Mouse (Mus musculus) MEL (cell line): ENCODE results near the gene Maco1.

Experiments
- CTCF ChIP-seq, 3 experiments: IDR thresholded peaks in 2 of 3; conservative IDR thresholded peaks in 1 of 3; 2 replicates each; pipeline ENCODE4 v1.5.1; 2011 to 2012; ENCODE audit warnings: low read length in 3 of 3, low read depth in 2 of 3, mild to moderate bottlenecking in 2 of 3, improper control_type of control experiment in 1 of 3, inconsistent platforms in 1 of 3, mixed read lengths in 1 of 3, moderate library complexity in 1 of 3; ENCODE audit not compliant: control insufficient read depth in 1 of 3, insufficient read depth in 1 of 3, poor library complexity in 1 of 3, severe bottlenecking in 1 of 3
- ELF1 ChIP-seq: IDR thresholded peaks from 2 replicates; pipeline ENCODE4 v1.6.1; 2014; ENCODE audit warnings: low read depth, mild to moderate bottlenecking, inconsistent platforms, low read length, improper control_type of control experiment, moderate library complexity
- EP300 ChIP-seq, 2 experiments: IDR thresholded peaks; 2 replicates each; pipeline ENCODE4 v1.6.1; 2011; ENCODE audit warnings: improper control_type of control experiment in 2 of 2, low read length in 2 of 2, low read depth in 1 of 2, mild to moderate bottlenecking in 1 of 2
- MAX ChIP-seq: IDR thresholded peaks from 2 replicates; pipeline ENCODE4 v1.6.1; 2011; ENCODE audit warnings: low read length, improper control_type of control experiment
- MEF2A ChIP-seq: IDR thresholded peaks from 2 replicates; pipeline ENCODE4 v1.6.1; 2014; ENCODE audit warnings: low read depth, mild to moderate bottlenecking, inconsistent platforms, low read length, improper control_type of control experiment; ENCODE audit not compliant: poor library complexity, insufficient replicate concordance, severe bottlenecking; ENCODE audit errors: extremely low read depth
- MYB ChIP-seq: IDR thresholded peaks from 2 replicates; pipeline ENCODE4 v1.6.1; 2011; ENCODE audit warnings: mild to moderate bottlenecking, low read depth, low read length, improper control_type of control experiment
- POLR2A ChIP-seq, 2 experiments: IDR thresholded peaks; 2 replicates each; pipeline ENCODE4 v1.6.1; 2011 to 2012; ENCODE audit warnings: low read length in 2 of 2, mild to moderate bottlenecking in 2 of 2, control low read depth in 1 of 2, improper control_type of control experiment in 1 of 2, low read depth in 1 of 2, moderate library complexity in 1 of 2; ENCODE audit not compliant: control insufficient read depth in 1 of 2, insufficient read depth in 1 of 2, poor library complexity in 1 of 2
- TBP ChIP-seq: IDR thresholded peaks from 2 replicates; pipeline ENCODE4 v1.8.0; 2011; ENCODE audit warnings: low read depth, low read length, improper control_type of control experiment
- ZC3H11A ChIP-seq: IDR thresholded peaks from 2 replicates; pipeline ENCODE4 v1.6.1; 2012; ENCODE audit warnings: low read depth, mild to moderate bottlenecking, inconsistent platforms, low read length, improper control_type of control experiment
- ZMIZ1 ChIP-seq: IDR thresholded peaks from 2 replicates; pipeline ENCODE4 v1.6.1; 2012; ENCODE audit warnings: low read depth, mild to moderate bottlenecking, inconsistent platforms, low read length, improper control_type of control experiment, moderate library complexity

- no peak for TF ChIP-seq TBP
- no peak for TF ChIP-seq POLR2A (IDR thresholded peaks at IDR 0.05; ENCODE audit: control insufficient read depth in 1 of 2, insufficient read depth in 1 of 2, low read depth in 1 of 2, low read length in 2 of 2, poor library complexity in 1 of 2)
- no peak for TF ChIP-seq EP300 (IDR thresholded peaks at IDR 0.05; ENCODE audit: low read depth in 1 of 2, low read length in 2 of 2)
- no peak for TF ChIP-seq ELF1
- no peak for TF ChIP-seq MYB
- TF ChIP-seq ZMIZ1 = no peak
- TF ChIP-seq ZC3H11A = no peak
- TF ChIP-seq CTCF (IDR thresholded peaks at IDR 0.05 in 2 of 3, conservative IDR thresholded peaks at IDR 0.05 in 1 of 3; ENCODE audit: control insufficient read depth in 1 of 3, insufficient read depth in 1 of 3, low read depth in 2 of 3, low read length in 3 of 3, poor library complexity in 1 of 3, severe bottlenecking in 1 of 3) = no peak
- no peak for TF ChIP-seq MEF2A
- TF ChIP-seq MAX = no peak
Measured at GRCm38 (mm10) chr4:134861884-134862283, 8.7 kb upstream of the Maco1 start.
